9 mouse cellular contexts compared by ENCODE assay signal in the genomic region with DNA sequence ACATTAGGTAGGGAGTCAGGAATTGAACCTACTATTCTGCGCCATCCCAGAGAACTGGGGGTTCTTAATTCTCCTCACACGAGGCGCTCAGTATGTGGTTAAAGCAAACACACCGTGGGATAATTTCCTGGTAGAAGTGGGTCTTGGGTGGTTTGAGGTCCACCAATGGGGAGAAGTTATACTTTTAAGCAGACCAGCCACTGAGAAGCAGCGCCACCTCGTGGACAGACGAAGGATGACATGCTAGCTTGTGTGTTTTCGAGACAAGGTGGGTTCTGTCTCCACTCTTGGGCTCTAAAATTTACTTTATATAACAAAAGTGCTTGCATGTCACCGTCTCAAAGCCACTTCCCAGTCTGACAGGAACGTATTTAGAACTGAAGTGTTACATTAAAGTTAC.
A peak's percentile ranks its signal among the peaks of the same experiment; 100 is the strongest.
DNase-seq lines count a peak whose midpoint lies in the region; ATAC-seq and TF ChIP-seq lines count a peak whose summit lies in the region.
"Had no signal": no experiment of that assay in that cellular context is flagged by ENCODE, and none has a peak within 500 bp of the region (broad histone marks: within the 10 kb centered on the region; RNA-seq: fewer than 3 reads in every experiment).

No protein-coding gene starts in this region.

- TF ChIP-seq CTCF in liver, postnatal 0 days (IDR thresholded peaks at IDR 0.05; ENCODE audit: low read depth), result peak; percentile 77

- H3K27me3 ChIP-seq in kidney, embryonic 16.5 days (ENCODE audit: insufficient read depth, low read length), result no peaks in the 10 kb centered on the region
- no peaks in the 10 kb centered on the region for H3K27me3 ChIP-seq in liver, postnatal 0 days (ENCODE audit: insufficient read depth, low read length)
- H3K27me3 ChIP-seq: embryonic facial prominence, embryonic 13.5 days had no signal

- TF ChIP-seq EP300 in liver, postnatal 0 days (IDR thresholded peaks at IDR 0.05; ENCODE audit: low read depth), result no peak

- no peak overlapping the region for H3K9ac ChIP-seq in kidney, embryonic 16.5 days (replicated peaks; ENCODE audit: low read length)
- H3K9ac ChIP-seq in liver, postnatal 0 days (replicated peaks), result no peak overlapping the region
- H3K9ac ChIP-seq: embryonic facial prominence, embryonic 13.5 days had no signal

- 45% methylated on average over 10 of the region's 10 CpGs for WGBS in kidney, embryonic 16.5 days
- WGBS in liver, postnatal 0 days (ENCODE audit: insufficient replicate concordance), result 28% methylated on average over 10 of the region's 10 CpGs

- H3K4me1 ChIP-seq in kidney, embryonic 16.5 days (ENCODE audit: insufficient read depth, low read length), result no peaks in the 10 kb centered on the region
- no peaks in the 10 kb centered on the region for H3K4me1 ChIP-seq in liver, postnatal 0 days (ENCODE audit: insufficient read depth)
- H3K4me1 ChIP-seq: embryonic facial prominence, embryonic 13.5 days had no signal

- no peak overlapping the region for H3K27ac ChIP-seq in kidney, embryonic 16.5 days (ENCODE audit: low read length)
- no peak overlapping the region for H3K27ac ChIP-seq in liver, postnatal 0 days (ENCODE audit: low read depth)
- H3K27ac ChIP-seq: embryonic facial prominence, embryonic 13.5 days had no signal

- H3K36me3 ChIP-seq in kidney, embryonic 16.5 days (ENCODE audit: insufficient read depth, low read length), result no peaks in the 10 kb centered on the region
- H3K36me3 ChIP-seq in liver, postnatal 0 days (replicated peaks; ENCODE audit: insufficient read depth, low read length), result no peaks in the 10 kb centered on the region
- H3K36me3 ChIP-seq: embryonic facial prominence, embryonic 13.5 days had no signal

- no peak overlapping the region for H3K4me3 ChIP-seq in kidney, embryonic 16.5 days (ENCODE audit: low read length)
- no peak overlapping the region for H3K4me3 ChIP-seq in liver, postnatal 0 days (ENCODE audit: low read depth, low read length)
- H3K4me3 ChIP-seq: embryonic facial prominence, embryonic 13.5 days had no signal

- no peak for ATAC-seq in kidney, embryonic 16.5 days (ENCODE audit: low FRiP score, low TSS enrichment)
- peak; percentile 88 for ATAC-seq in granulocyte monocyte progenitor cell, adult 5-6 weeks (replicated peaks; ENCODE audit: poor library complexity, severe bottlenecking)
- no peak for ATAC-seq in liver, postnatal 0 days

- peaks cover 4% of the 10 kb centered on the region; the same call in 1 of the 2 replicates for H3K9me3 ChIP-seq in kidney, embryonic 16.5 days (ENCODE audit: low read length)
- no peaks in the 10 kb centered on the region; the same call in 1 of the 2 replicates for H3K9me3 ChIP-seq in liver, postnatal 0 days (ENCODE audit: low read length)

- DNase-seq in adrenal gland, adult (ENCODE audit: inconsistent age in 2 of 2, low spot score in 1 of 2), result peak; percentile 24 to 75
- DNase-seq in adrenal gland, adult 8-10 months, result no peak
- peak; percentile 28 for DNase-seq in kidney, adult 9 months
- peak; percentile 69 for DNase-seq in adrenal gland, postnatal 10 days
- peak; percentile 54 for DNase-seq in liver, postnatal 0 days
- peak; percentile 55 for DNase-seq in thymus, postnatal 14 days

- no peak overlapping the region for H3K4me2 ChIP-seq in kidney, embryonic 16.5 days (replicated peaks; ENCODE audit: low read depth, low read length)
- no peak overlapping the region for H3K4me2 ChIP-seq in liver, postnatal 0 days (ENCODE audit: low read depth, low read length)
- H3K4me2 ChIP-seq: embryonic facial prominence, embryonic 13.5 days had no signal
